Mouse (Mus musculus): ENCODE data around the gene Unc93a. TPM values are rescaled to one million over a fixed set of nuclear protein-coding genes. Genes with fewer than 3 reads are reported as not detected.

Gene Unc93a
- polyA plus RNA-seq, 1 experiment from 2014 or later, result not detected

Other genes starting within 250 kb of the Unc93a start
- 2.0 and 2.3 TPM in 2 replicates for gene Pnldc1, start 221.6 kb downstream of the Unc93a start, polyA plus RNA-seq (2016; fragmentation: Nextera tagmentation; extraction: Ambion mirVana)
- 538 and 581 TPM in 2 replicates for gene Tcp1, start 216.1 kb downstream of the Unc93a start, polyA plus RNA-seq (2016; fragmentation: Nextera tagmentation; extraction: Ambion mirVana)
- 200 and 227 TPM in 2 replicates for gene Mrpl18, start 215.5 kb downstream of the Unc93a start, polyA plus RNA-seq (2016; fragmentation: Nextera tagmentation; extraction: Ambion mirVana)
- gene Acat3, start 191.2 kb downstream of the Unc93a start, polyA plus RNA-seq (2016; fragmentation: Nextera tagmentation; extraction: Ambion mirVana), result 0.98 and 1.3 TPM in 2 replicates
- gene Acat2, start 171.1 kb downstream of the Unc93a start, polyA plus RNA-seq (2016; fragmentation: Nextera tagmentation; extraction: Ambion mirVana), result 343 and 357 TPM in 2 replicates
- gene Wtap, start 137.6 kb downstream of the Unc93a start, polyA plus RNA-seq (2016; fragmentation: Nextera tagmentation; extraction: Ambion mirVana), result 123 and 140 TPM in 2 replicates
- 94.4 and 105 TPM in 2 replicates for gene Sod2, start 125.0 kb downstream of the Unc93a start, polyA plus RNA-seq (2016; fragmentation: Nextera tagmentation; extraction: Ambion mirVana)
- not detected in 2 replicates for gene Gpr31b, start 79.5 kb downstream of the Unc93a start, polyA plus RNA-seq (2016; fragmentation: Nextera tagmentation; extraction: Ambion mirVana)
- not detected in 2 replicates for gene Tcp10b, start 70.7 kb downstream of the Unc93a start, polyA plus RNA-seq (2016; fragmentation: Nextera tagmentation; extraction: Ambion mirVana)
- gene Smok2a, start 89.4 kb upstream of the Unc93a start, polyA plus RNA-seq (2016; fragmentation: Nextera tagmentation; extraction: Ambion mirVana), result not detected in 2 replicates
- not detected in 2 replicates for gene Smok2b, start 98.4 kb upstream of the Unc93a start, polyA plus RNA-seq (2016; fragmentation: Nextera tagmentation; extraction: Ambion mirVana)
- gene Tcp10c, start 222.8 kb upstream of the Unc93a start, polyA plus RNA-seq (2016; fragmentation: Nextera tagmentation; extraction: Ambion mirVana), result not detected in 2 replicates

Data from limb, embryonic 10.5 days (tissue).